Mouse (Mus musculus) liver, embryonic 13.5 days (tissue): ENCODE measurements at regions not wholly inside any gene's neighbourhood (a gene's known extent, or its start where the extent isn't known, plus 50 kb on each side); places are given as distances from the start of the nearest gene placed in this dataset.

Source experiments
- ATAC-seq: fragments of 200-750 bp; cut with Nextera tagmentation; 2 replicates; pipeline ENCODE4 v1.8.0; 2017; ENCODE audit warnings: low read depth, mild to moderate bottlenecking, moderate number of reproducible peaks, moderate library complexity
- DNase-seq: peaks from one replicate; pipeline ENCODE4 v3.0.0; 2022
- H3K27ac ChIP-seq: fragments of 300-500 bp; sonication (generic); 2 replicates; pipeline ENCODE4 v1.5.1; 2015; ENCODE audit warnings: moderate library complexity, mild to moderate bottlenecking, inconsistent platforms
- H3K27me3 ChIP-seq: fragments of 300-500 bp; sonication (generic); 2 replicates; pipeline ENCODE4 v1.6.1; 2015; ENCODE audit warnings: mild to moderate bottlenecking, inconsistent platforms
- H3K36me3 ChIP-seq: fragments of 300-500 bp; sonication (generic); 2 replicates; pipeline ENCODE4 v1.6.1; 2015; ENCODE audit warnings: mild to moderate bottlenecking, inconsistent platforms
- H3K4me1 ChIP-seq: fragments of 300-500 bp; sonication (generic); replicated peaks from 2 replicates; pipeline ENCODE4 v1.6.1; 2015; ENCODE audit warnings: inconsistent platforms
- H3K4me2 ChIP-seq: fragments of 300-500 bp; sonication (generic); 2 replicates; pipeline ENCODE4 v1.6.1; 2015; ENCODE audit warnings: inconsistent platforms, mild to moderate bottlenecking, moderate library complexity
- H3K4me3 ChIP-seq: fragments of 300-500 bp; sonication (generic); replicated peaks from 2 replicates; pipeline ENCODE4 v1.5.1; 2015; ENCODE audit warnings: mild to moderate bottlenecking, inconsistent platforms
- H3K9ac ChIP-seq: fragments of 300-500 bp; sonication (generic); 2 replicates; pipeline ENCODE4 v1.6.1; 2015; ENCODE audit warnings: mild to moderate bottlenecking, inconsistent platforms
- H3K9me3 ChIP-seq: fragments of 300-500 bp; sonication (generic); replicated peaks from 2 replicates; pipeline ENCODE4 v1.6.1; 2016; ENCODE audit warnings: inconsistent platforms
- WGBS: fragments of 180-500 bp; shearing (Covaris S2); methylation state at CpG from one replicate; pipeline ENCODE4 v1.1.7; 2015; ENCODE audit not compliant: insufficient replicate concordance; 5-methylcytosine and 5-hydroxymethylcytosine counted together

- Histone ChIP-seq H3K27me3 (no peaks in the 10 kb centered on the region), H3K4me1 (no peaks in the 10 kb centered on the region), H3K4me3 (no peak overlapping the region), H3K9me3 (no peaks in the 10 kb centered on the region), H3K36me3 (no peaks in the 10 kb centered on the region), H3K9ac (no peak overlapping the region), H3K27ac (no peak overlapping the region), H3K4me2 (no peak overlapping the region)
- WGBS: 56% methylated on average over 2 of the region's 2 CpGs
- DNase-seq (no peak), ATAC-seq (no peak)
These were observed 483.8 kb downstream of the Basp1 start for GRCm38 (mm10) chr15:24929742-24930141.

DNA sequence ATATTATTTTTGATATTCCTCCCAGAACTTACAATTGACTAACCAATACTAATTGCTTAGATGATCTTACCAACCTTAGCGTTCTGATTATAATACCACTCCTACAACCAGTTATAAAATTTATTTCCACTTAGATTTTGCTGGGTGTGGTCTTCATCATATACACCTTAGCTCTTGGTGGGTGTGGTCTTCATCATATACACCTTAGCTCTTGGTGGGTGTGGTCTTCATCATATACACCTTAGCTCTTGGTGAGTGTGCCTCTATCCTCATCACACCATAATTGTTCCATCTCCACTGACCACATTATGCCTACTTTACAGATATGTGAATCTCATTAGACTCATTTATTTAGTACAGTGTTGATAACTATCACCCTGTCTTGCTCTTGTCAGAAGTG lies 501.7 kb downstream of the Basp1 start:
- H3K27ac ChIP-seq: no peak overlapping the region
- no peaks in the 10 kb centered on the region for H3K9me3 ChIP-seq
- 49% methylated on average over 1 of the region's 1 CpGs for WGBS
- no peak overlapping the region for H3K9ac ChIP-seq
- H3K4me1 ChIP-seq: no peaks in the 10 kb centered on the region
- H3K36me3 ChIP-seq: no peaks in the 10 kb centered on the region
- no peak overlapping the region for H3K4me2 ChIP-seq
- H3K4me3 ChIP-seq: no peak overlapping the region
- ATAC-seq (no peak), DNase-seq (no peak)
- no peaks in the 10 kb centered on the region for H3K27me3 ChIP-seq

DNA sequence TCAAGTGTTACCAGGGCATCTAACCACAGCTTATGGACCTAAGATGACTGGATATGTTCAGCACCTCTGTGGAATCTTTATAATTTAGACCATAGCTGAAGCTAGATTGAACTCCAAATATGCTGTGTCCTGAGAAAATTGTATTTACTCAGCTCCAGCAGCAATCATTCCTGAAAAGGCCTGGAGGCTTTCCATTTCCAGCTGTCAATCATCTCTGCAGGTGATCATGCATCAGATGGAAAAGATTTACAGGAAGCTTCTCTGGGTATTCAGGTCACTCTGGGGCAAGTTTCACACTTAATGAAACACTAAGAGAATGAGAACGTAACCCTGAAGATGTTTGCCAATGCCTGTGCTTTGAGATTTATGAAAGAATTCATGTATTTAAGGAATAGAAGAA lies 502.1 kb downstream of the Basp1 start:
- no peak overlapping the region for H3K4me3 ChIP-seq
- no peaks in the 10 kb centered on the region for H3K4me1 ChIP-seq
- no peak overlapping the region for H3K9ac ChIP-seq
- no peak for ATAC-seq
- H3K27me3 ChIP-seq: no peaks in the 10 kb centered on the region
- WGBS: 54% methylated on average over 1 of the region's 1 CpGs
- no peaks in the 10 kb centered on the region for H3K9me3 ChIP-seq
- no peak overlapping the region for H3K27ac ChIP-seq
- H3K4me2 ChIP-seq: no peak overlapping the region
- H3K36me3 ChIP-seq: no peaks in the 10 kb centered on the region
- DNase-seq: no peak

GRCm38 (mm10) chr15:24906957-24907356 lies 506.6 kb downstream of the Basp1 start:
- DNase-seq (no peak), ATAC-seq (no peak)
- H3K36me3 ChIP-seq: no peaks in the 10 kb centered on the region
- no peak overlapping the region for H3K4me2 ChIP-seq
- H3K9me3 ChIP-seq: no peaks in the 10 kb centered on the region
- no peaks in the 10 kb centered on the region for H3K4me1 ChIP-seq
- no peak overlapping the region for H3K4me3 ChIP-seq
- H3K9ac ChIP-seq: no peak overlapping the region
- no peak overlapping the region for H3K27ac ChIP-seq
- H3K27me3 ChIP-seq: no peaks in the 10 kb centered on the region
- WGBS: 52% methylated on average over 4 of the region's 4 CpGs

- DNase-seq (no peak), ATAC-seq (no peak)
- Histone ChIP-seq H3K4me2 (no peak overlapping the region), H3K9me3 (no peaks in the 10 kb centered on the region), H3K36me3 (no peaks in the 10 kb centered on the region), H3K27me3 (no peaks in the 10 kb centered on the region), H3K27ac (no peak overlapping the region), H3K9ac (no peak overlapping the region), H3K4me3 (no peak overlapping the region), H3K4me1 (no peaks in the 10 kb centered on the region)
- WGBS: 61% methylated on average over 1 of the region's 1 CpGs
These were observed 534.7 kb downstream of the Basp1 start for GRCm38 (mm10) chr15:24878846-24879245.

DNA sequence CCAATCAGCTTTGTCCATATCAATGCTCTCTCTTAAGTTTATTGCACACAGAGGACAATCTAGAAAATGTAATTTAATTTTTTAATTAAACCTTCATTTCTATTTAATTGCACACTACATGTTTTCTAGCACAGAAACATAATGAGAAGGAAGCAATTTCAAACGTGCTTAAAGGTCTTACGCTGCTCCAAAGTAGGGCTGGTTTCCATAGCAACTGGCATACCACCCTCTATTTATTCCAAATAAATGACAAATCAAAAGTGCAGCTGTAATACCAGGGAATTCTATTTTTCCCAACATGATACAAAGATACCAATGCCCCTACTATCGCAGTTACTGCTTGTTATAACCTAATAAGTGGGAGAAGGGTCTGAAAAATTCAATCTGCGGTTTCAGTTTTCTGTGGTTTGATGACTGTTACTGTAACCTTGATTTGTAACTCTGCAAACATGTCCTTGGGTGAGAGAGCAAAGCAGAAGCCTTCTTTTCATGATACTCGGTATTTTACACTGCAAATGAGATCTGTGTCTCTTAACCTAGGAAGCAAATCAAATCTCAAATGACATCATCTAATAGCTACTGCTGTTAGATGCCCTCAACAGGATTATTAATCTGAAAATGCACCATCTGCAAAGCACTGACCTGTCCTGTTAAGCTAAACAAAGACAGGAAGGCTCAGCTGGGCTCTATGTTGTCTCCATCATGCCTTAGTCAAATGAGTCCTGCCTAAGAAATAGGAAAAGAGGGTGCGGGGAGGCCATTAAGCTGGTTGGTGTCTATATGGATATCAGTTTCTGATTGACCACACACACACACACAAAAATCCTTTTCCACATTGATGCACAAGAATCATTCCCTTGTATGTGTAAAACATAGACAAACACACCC lies 535.6 kb downstream of the Basp1 start:
- Histone ChIP-seq H3K9ac (no peak overlapping the region), H3K4me2 (no peak overlapping the region), H3K4me1 (no peaks in the 10 kb centered on the region), H3K36me3 (no peaks in the 10 kb centered on the region), H3K27ac (no peak overlapping the region), H3K27me3 (no peaks in the 10 kb centered on the region), H3K9me3 (no peaks in the 10 kb centered on the region), H3K4me3 (no peak overlapping the region)
- 54% methylated on average over 6 of the region's 6 CpGs for WGBS
- no peak for DNase-seq
- ATAC-seq: no peak

DNA sequence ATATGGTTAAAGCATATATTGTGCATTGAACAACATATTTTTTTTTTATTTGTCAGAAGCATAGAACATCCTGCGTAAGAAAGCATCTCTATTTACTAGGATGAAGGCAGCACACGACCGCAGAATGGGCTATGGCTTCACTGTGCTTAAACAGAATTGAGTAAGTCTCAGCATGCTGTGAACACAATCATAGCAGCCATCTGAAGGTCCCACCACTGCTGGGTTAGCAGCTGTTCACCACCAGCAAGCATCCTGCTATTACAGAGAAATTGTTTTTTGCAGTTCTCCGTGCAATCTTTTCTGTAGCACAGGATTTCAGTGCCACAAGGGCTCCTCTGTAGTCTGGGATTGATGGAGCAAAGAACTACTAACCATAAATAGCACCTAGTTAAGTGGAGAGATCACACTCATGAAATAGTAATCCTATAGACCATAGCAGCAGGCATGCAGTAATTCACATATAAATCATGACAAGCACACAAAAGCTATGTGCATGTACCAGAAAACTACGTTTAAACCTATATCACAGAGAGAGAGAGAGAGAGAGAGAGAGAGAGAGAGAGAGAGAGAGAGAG lies 537.3 kb downstream of the Basp1 start:
- no peak for ATAC-seq
- no peak overlapping the region for H3K27ac ChIP-seq
- no peak overlapping the region for H3K4me2 ChIP-seq
- WGBS: 62% methylated on average over 5 of the region's 5 CpGs
- H3K4me3 ChIP-seq: no peak overlapping the region
- H3K4me1 ChIP-seq: no peaks in the 10 kb centered on the region
- no peaks in the 10 kb centered on the region for H3K36me3 ChIP-seq
- H3K9me3 ChIP-seq: no peaks in the 10 kb centered on the region
- no peak overlapping the region for H3K9ac ChIP-seq
- no peaks in the 10 kb centered on the region for H3K27me3 ChIP-seq
- no peak for DNase-seq

GRCm38 (mm10) chr15:24840271-24840670 lies 573.3 kb downstream of the Basp1 start:
- Histone ChIP-seq H3K4me3 (no peak overlapping the region), H3K4me2 (no peak overlapping the region), H3K4me1 (no peaks in the 10 kb centered on the region), H3K27ac (no peak overlapping the region), H3K27me3 (no peaks in the 10 kb centered on the region), H3K9ac (no peak overlapping the region), H3K36me3 (no peaks in the 10 kb centered on the region), H3K9me3 (no peaks in the 10 kb centered on the region)
- DNase-seq (no peak), ATAC-seq (no peak)
- 47% methylated on average over 2 of the region's 2 CpGs for WGBS

DNA sequence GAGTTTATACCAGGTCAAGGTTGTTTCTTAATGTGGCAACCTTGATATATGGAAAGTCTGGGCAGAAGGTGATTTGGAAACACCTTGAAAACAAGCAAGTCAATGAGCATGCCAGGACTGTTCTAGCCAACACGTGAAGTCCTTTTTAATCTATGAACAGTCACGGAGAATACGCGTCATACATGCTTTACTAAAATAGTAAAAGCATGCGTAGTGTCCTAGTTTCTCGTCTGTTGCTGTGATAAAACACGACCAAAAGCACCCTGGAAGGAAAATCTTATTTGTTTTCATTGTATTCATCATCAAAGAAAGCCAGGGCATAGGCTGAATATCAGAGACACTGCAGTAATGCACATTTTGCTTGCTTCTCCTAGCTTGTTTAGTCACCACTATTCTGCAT lies 575.2 kb downstream of the Basp1 start:
- no peaks in the 10 kb centered on the region for H3K36me3 ChIP-seq
- no peak overlapping the region for H3K9ac ChIP-seq
- no peak overlapping the region for H3K27ac ChIP-seq
- no peaks in the 10 kb centered on the region for H3K9me3 ChIP-seq
- H3K4me2 ChIP-seq: no peak overlapping the region
- 73% methylated on average over 7 of the region's 7 CpGs for WGBS
- H3K4me1 ChIP-seq: no peaks in the 10 kb centered on the region
- H3K4me3 ChIP-seq: no peak overlapping the region
- no peak for DNase-seq
- H3K27me3 ChIP-seq: no peaks in the 10 kb centered on the region
- ATAC-seq: no peak

GRCm38 (mm10) chr15:24827881-24828280 lies 585.7 kb downstream of the Basp1 start:
- ATAC-seq (no peak), DNase-seq (no peak)
- Histone ChIP-seq H3K27me3 (no peaks in the 10 kb centered on the region), H3K4me2 (no peak overlapping the region), H3K9me3 (no peaks in the 10 kb centered on the region), H3K4me1 (no peaks in the 10 kb centered on the region), H3K27ac (no peak overlapping the region), H3K9ac (no peak overlapping the region), H3K36me3 (no peaks in the 10 kb centered on the region), H3K4me3 (no peak overlapping the region)
- 71% methylated on average over 1 of the region's 1 CpGs for WGBS

- Histone ChIP-seq H3K27me3 (no peaks in the 10 kb centered on the region), H3K9ac (no peak overlapping the region), H3K27ac (no peak overlapping the region), H3K9me3 (no peaks in the 10 kb centered on the region), H3K4me1 (no peaks in the 10 kb centered on the region), H3K36me3 (no peaks in the 10 kb centered on the region), H3K4me3 (no peak overlapping the region), H3K4me2 (no peak overlapping the region)
- ATAC-seq (no peak), DNase-seq (no peak)
These were observed 586.3 kb downstream of the Basp1 start for GRCm38 (mm10) chr15:24827259-24827658.

GRCm38 (mm10) chr15:24796836-24797235 lies 616.7 kb downstream of the Basp1 start:
- no peak for ATAC-seq
- Histone ChIP-seq H3K27me3 (no peaks in the 10 kb centered on the region), H3K4me3 (no peak overlapping the region)

More at GRCm38 (mm10) chr15:24796836-24797235, 616.7 kb downstream of the Basp1 start:
- no peak overlapping the region for H3K4me2 ChIP-seq
- H3K9ac ChIP-seq: no peak overlapping the region
- no peaks in the 10 kb centered on the region for H3K9me3 ChIP-seq
- H3K4me1 ChIP-seq: no peaks in the 10 kb centered on the region
- H3K27ac ChIP-seq: no peak overlapping the region
- WGBS: 42% methylated on average over 1 of the region's 1 CpGs
- no peak for DNase-seq
- H3K36me3 ChIP-seq: no peaks in the 10 kb centered on the region
